Mouse (Mus musculus) heart, embryonic 14.5 days (tissue): ENCODE results near the gene Hcn4. TPM values are rescaled to one million over a fixed set of nuclear protein-coding genes. Genes with fewer than 3 reads are reported as not detected.
A peak's percentile ranks its signal among the peaks of the same experiment; 100 is the strongest.

Source experiments
- ATAC-seq: fragments of 200-750 bp; cut with Nextera tagmentation; 2 replicates; pipeline ENCODE4 v1.8.0; 2017; ENCODE audit warnings: low read depth, moderate TSS enrichment; ENCODE audit not compliant: insufficient number of reproducible peaks, insufficient read depth, low FRiP score
- H3K27ac ChIP-seq, 2 experiments: fragments of 200-500 bp in 1 of 2; fragments of 300-500 bp in 1 of 2; sonication (generic) in 1 of 2; replicated peaks in 1 of 2; 2 replicates each; pipeline ENCODE4 v1.5.1; 2012 to 2014; ENCODE audit warnings: low read depth in 2 of 2, low read length in 2 of 2, control low read depth in 1 of 2, mild to moderate bottlenecking in 1 of 2, mixed read lengths in 1 of 2; ENCODE audit not compliant: control insufficient read depth in 1 of 2, insufficient read depth in 1 of 2
- H3K27me3 ChIP-seq: fragments of 300-500 bp; sonication (generic); 2 replicates; pipeline ENCODE4 v1.6.1; 2014; ENCODE audit warnings: mild to moderate bottlenecking, low read length, control low read depth; ENCODE audit not compliant: control insufficient read depth, insufficient read depth
- H3K36me3 ChIP-seq: fragments of 300-500 bp; sonication (generic); 2 replicates; pipeline ENCODE4 v1.6.1; 2014; ENCODE audit warnings: mild to moderate bottlenecking, control low read depth, low read length, mixed read lengths; ENCODE audit not compliant: control insufficient read depth, insufficient read depth
- H3K4me1 ChIP-seq, 2 experiments: fragments of 200-500 bp in 1 of 2; fragments of 300-500 bp in 1 of 2; sonication (generic) in 1 of 2; 2 replicates each; pipeline ENCODE4 v1.6.1; 2012 to 2014; ENCODE audit warnings: low read length in 2 of 2, control low read depth in 1 of 2, mixed read lengths in 1 of 2; ENCODE audit not compliant: control insufficient read depth in 2 of 2, insufficient read depth in 2 of 2
- H3K4me2 ChIP-seq: fragments of 300-500 bp; sonication (generic); 2 replicates; pipeline ENCODE4 v1.6.1; 2014; ENCODE audit warnings: mild to moderate bottlenecking, low read length
- H3K4me3 ChIP-seq, 2 experiments: fragments of 200-500 bp in 1 of 2; fragments of 300-500 bp in 1 of 2; sonication (generic) in 1 of 2; 2 replicates each; pipeline ENCODE4 v1.5.1; 2012 to 2014; ENCODE audit warnings: low read length in 2 of 2, mild to moderate bottlenecking in 2 of 2, control low read depth in 1 of 2, low read depth in 1 of 2, moderate library complexity in 1 of 2; ENCODE audit not compliant: control insufficient read depth in 1 of 2, insufficient read depth in 1 of 2
- H3K9ac ChIP-seq: fragments of 300-500 bp; sonication (generic); 2 replicates; pipeline ENCODE4 v1.6.1; 2014; ENCODE audit warnings: mild to moderate bottlenecking, low read length
- H3K9me3 ChIP-seq: fragments of 300-500 bp; sonication (generic); 2 replicates; pipeline ENCODE4 v1.6.1; 2016; ENCODE audit warnings: low read length, control low read depth; ENCODE audit not compliant: control insufficient read depth
- WGBS: fragments of 180-500 bp; shearing (Covaris S2); extraction: QIAGEN DNeasy Blood & Tissue Kit; methylation state at CpG from one replicate; pipeline ENCODE4 v1.1.7; 2014; 5-methylcytosine and 5-hydroxymethylcytosine counted together
- polyA plus RNA-seq: library from polyadenylated mRNA; unstranded; fragments of >200 nt; fragmentation: Nextera tagmentation; extraction: Ambion mirVana; gene quantifications from 2 replicates; pipeline ENCODE4 v1.2.1, GENCODE M21; 2014

The Hcn4 gene
- 2.0 and 3.6 TPM in 2 replicates for polyA plus RNA-seq

GRCm38 (mm10) chr9:58823139-58823917 is at the start of gene Hcn4:
Hcn4 (plus strand) TSS chr9:58823412.
- Histone ChIP-seq H3K36me3 (no peaks in the 10 kb centered on the region), H3K9ac (peak within 1 kb of the TSS; percentile 86), H3K4me2 (peak within 1 kb of the TSS; percentile 98), H3K27me3 (peaks cover 51% of the 10 kb centered on the region), H3K4me1 (peaks cover 20 to 42% of the 10 kb centered on the region in 2 experiments; a peak in 2 of 4 replicates), H3K4me3 (peak within 1 kb of the TSS; percentile 76 to 82), H3K27ac (peak within 1 kb of the TSS; percentile 72 to 79), H3K9me3 (no peaks in the 10 kb centered on the region)
- WGBS = under 1% methylated on average over 93 of the region's 95 CpGs
- peak; percentile 10; the same call in 1 of the 2 replicates for ATAC-seq

- H3K4me1 ChIP-seq = 0 out of 4 replicates have a peak, but pooled peaks cover 0 to 3% of the 10 kb centered on the region in 2 experiments
- no peaks in the 10 kb centered on the region for H3K27me3 ChIP-seq
- no peaks in the 10 kb centered on the region for H3K9me3 ChIP-seq
- no peak overlapping the region for H3K27ac ChIP-seq
- WGBS = 51% methylated on average over 3 of the region's 3 CpGs
- H3K4me2 ChIP-seq = no peak overlapping the region
- no peak for ATAC-seq
- H3K36me3 ChIP-seq = no peaks in the 10 kb centered on the region
- no peak overlapping the region for H3K4me3 ChIP-seq
- no peak overlapping the region for H3K9ac ChIP-seq
Observed at GRCm38 (mm10) chr9:58774761-58775160, 48.5 kb upstream of the Hcn4 start.

- 27% methylated on average over 2 of the region's 2 CpGs for WGBS
- Histone ChIP-seq H3K4me2 (no peak overlapping the region), H3K36me3 (no peaks in the 10 kb centered on the region), H3K9ac (no peak overlapping the region), H3K27me3 (no peaks in the 10 kb centered on the region), H3K27ac (no peak overlapping the region), H3K4me1 (no peaks in the 10 kb centered on the region), H3K9me3 (no peaks in the 10 kb centered on the region), H3K4me3 (no peak overlapping the region)
- ATAC-seq = no peak
Observed at GRCm38 (mm10) chr9:58775363-58775762, 47.8 kb upstream of the Hcn4 start.

DNA sequence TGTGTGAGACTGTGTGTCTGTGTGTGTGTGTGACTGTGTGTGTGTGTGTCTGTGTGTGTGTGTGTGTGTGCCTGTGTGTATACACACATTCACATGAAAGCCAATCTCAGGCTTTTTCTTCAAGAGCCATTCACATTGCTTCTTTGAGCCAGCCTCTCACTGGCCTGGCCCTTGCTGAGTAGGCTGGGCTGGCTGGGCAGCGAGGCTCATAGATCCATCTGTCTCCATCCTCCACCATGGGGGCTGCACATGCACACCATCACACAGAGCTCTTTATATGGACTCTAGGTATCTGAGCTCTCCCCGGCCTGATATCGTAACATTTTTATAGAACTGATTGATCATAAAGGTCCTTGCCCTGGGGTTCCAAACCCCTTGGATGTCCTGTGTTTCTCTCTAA is 33.7 kb upstream of the Hcn4 start:
- no peak overlapping the region for H3K9ac ChIP-seq
- H3K4me2 ChIP-seq = no peak overlapping the region
- H3K36me3 ChIP-seq = no peaks in the 10 kb centered on the region
- H3K4me3 ChIP-seq = no peak overlapping the region
- H3K27ac ChIP-seq = no peak overlapping the region
- WGBS = 80% methylated on average over 3 of the region's 3 CpGs
- H3K9me3 ChIP-seq = no peaks in the 10 kb centered on the region
- H3K27me3 ChIP-seq = no peaks in the 10 kb centered on the region
- H3K4me1 ChIP-seq = no peaks in the 10 kb centered on the region; a peak in 1 of 4 replicates
- no peak for ATAC-seq

GRCm38 (mm10) chr9:58798155-58798554 is 25.1 kb upstream of the Hcn4 start:
- no peak overlapping the region for H3K4me3 ChIP-seq
- no peaks in the 10 kb centered on the region for H3K27me3 ChIP-seq
- no peak overlapping the region for H3K4me2 ChIP-seq
- no peak overlapping the region; the same call in 1 of the 2 replicates for H3K9ac ChIP-seq
- H3K27ac ChIP-seq = no peak overlapping the region
- peaks cover 22 to 24% of the 10 kb centered on the region in 2 experiments for H3K4me1 ChIP-seq
- H3K36me3 ChIP-seq = no peaks in the 10 kb centered on the region
- WGBS = 64% methylated on average over 7 of the region's 7 CpGs
- no peak for ATAC-seq
- H3K9me3 ChIP-seq = no peaks in the 10 kb centered on the region

GRCm38 (mm10) chr9:58801441-58801840 is 21.8 kb upstream of the Hcn4 start:
- H3K4me1 ChIP-seq = peaks cover 41 to 42% of the 10 kb centered on the region in 2 experiments
- H3K9ac ChIP-seq = no peak overlapping the region

DNA sequence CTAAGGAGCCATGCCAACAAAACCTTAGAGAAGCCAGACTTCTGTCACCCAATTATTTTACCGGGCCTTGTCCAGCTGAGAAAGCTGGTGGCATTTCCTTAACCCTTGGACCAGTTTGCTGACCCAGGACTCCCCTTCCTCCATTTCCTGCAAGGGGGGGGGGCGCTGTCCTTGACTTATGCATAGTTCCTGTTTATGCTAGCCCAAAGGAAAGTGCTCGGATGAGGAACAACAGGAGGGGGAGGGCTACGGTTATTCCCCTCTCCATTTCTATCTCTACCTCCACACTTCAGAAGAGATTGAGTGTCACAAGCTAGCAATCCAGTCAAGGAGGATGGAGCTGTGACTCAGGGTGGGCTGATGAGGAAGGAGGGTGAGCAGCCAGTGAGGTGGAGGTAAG is 20.9 kb upstream of the Hcn4 start:
- Histone ChIP-seq H3K27ac (no peak overlapping the region), H3K36me3 (no peaks in the 10 kb centered on the region), H3K27me3 (no peaks in the 10 kb centered on the region), H3K9me3 (no peaks in the 10 kb centered on the region), H3K4me3 (no peak overlapping the region), H3K4me2 (no peak overlapping the region), H3K4me1 (peaks cover 41 to 42% of the 10 kb centered on the region in 2 experiments), H3K9ac (no peak overlapping the region)
- no peak for ATAC-seq
- WGBS = 29% methylated on average over 4 of the region's 4 CpGs

More at GRCm38 (mm10) chr9:58801441-58801840, 21.8 kb upstream of the Hcn4 start:
- H3K9me3 ChIP-seq = no peaks in the 10 kb centered on the region
- H3K4me3 ChIP-seq = no peak overlapping the region
- no peak overlapping the region for H3K4me2 ChIP-seq
- 67% methylated on average over 2 of the region's 2 CpGs for WGBS
- ATAC-seq = no peak
- H3K27me3 ChIP-seq = no peaks in the 10 kb centered on the region
- H3K27ac ChIP-seq = no peak overlapping the region
- H3K36me3 ChIP-seq = no peaks in the 10 kb centered on the region
